Mouse (Mus musculus) activated CD4-positive, CD25-positive, alpha-beta regulatory T cell, adult 4 months (primary cell): ENCODE measurements around the gene Stx3. TPM values are rescaled to one million over a fixed set of nuclear protein-coding genes. Genes with fewer than 3 reads are reported as not detected.

ENCODE experiments used
- polyA plus RNA-seq, 2 experiments: library from polyadenylated mRNA; unstranded; fragments of 100-300 nt; shearing (Covaris generic); gene quantifications; one replicate each; pipeline ENCODE4 v1.2.1; 2017

Gene Stx3
- polyA plus RNA-seq, 2 experiments from 2014 or later = 1.8 to 2.9 TPM

Other genes with a start within 250 kb of the Stx3 start
- gene Ms4a6d, start 214.6 kb downstream of the Stx3 start, polyA plus RNA-seq = 10 to 100 TPM; 14.3 to 14.9 TPM
- gene Ms4a2, start 195.7 kb downstream of the Stx3 start, polyA plus RNA-seq = not detected
- gene Ms4a3, start 178.6 kb downstream of the Stx3 start, polyA plus RNA-seq = not detected
- not detected for gene Oosp2, start 158.8 kb downstream of the Stx3 start, polyA plus RNA-seq
- not detected for gene Oosp1, start 128.3 kb downstream of the Stx3 start, polyA plus RNA-seq
- gene Oosp3, start 122.3 kb downstream of the Stx3 start, polyA plus RNA-seq = not detected
- not detected for gene Gif, start 71.8 kb downstream of the Stx3 start, polyA plus RNA-seq
- gene Mrpl16, start 49.0 kb downstream of the Stx3 start, polyA plus RNA-seq = 10 to 100 TPM; 51.5 to 52.4 TPM
- gene Olfr1417, start 19.8 kb upstream of the Stx3 start, polyA plus RNA-seq = not detected
- not detected for gene Olfr1418, start 41.7 kb upstream of the Stx3 start, polyA plus RNA-seq
- gene Olfr1419, start 55.7 kb upstream of the Stx3 start, polyA plus RNA-seq = not detected
- gene Olfr1420, start 67.2 kb upstream of the Stx3 start, polyA plus RNA-seq = not detected
- gene Patl1, start 93.0 kb upstream of the Stx3 start, polyA plus RNA-seq = 10 to 100 TPM; 14.5 to 15.9 TPM
- gene Osbp, start 146.5 kb upstream of the Stx3 start, polyA plus RNA-seq = 1 to 10 TPM; 6.7 to 7.3 TPM
- gene Olfr1423, start 221.9 kb upstream of the Stx3 start, polyA plus RNA-seq = under 1 TPM in 1 of 2 experiments, not detected in 1; 0.05 TPM
- not detected for gene Olfr1424, start 243.3 kb upstream of the Stx3 start, polyA plus RNA-seq